Mouse (Mus musculus) heart, adult 18-20 months (tissue): ENCODE results near the gene Tbc1d10a. TPM values are rescaled to one million over a fixed set of nuclear protein-coding genes. Genes with fewer than 3 reads are reported as not detected.
A peak's percentile ranks its signal among the peaks of the same experiment; 100 is the strongest.
"Not testable (repeated sequence)": the region's sequence is repeated elsewhere in the genome, so short reads cannot be mapped to it uniquely, and the experiment has no call there.

ENCODE experiments used
- DNase-seq, 2 experiments: peaks; one replicate each; pipeline ENCODE4 v3.0.0; 2021 to 2022; ENCODE audit warnings: mixed read lengths in 1 of 2
- total RNA-seq, 2 experiments: library from RNA; stranded (reverse); gene quantifications; 2 replicates each; pipeline ENCODE4 v1.2.3; 2021

Gene Tbc1d10a
- total RNA-seq, 2 experiments from 2014 or later: 11.5 to 11.9 TPM

GRCm38 (mm10) chr11:4183511-4183910 lies 3.1 kb upstream of the Tbc1d10a start:
- DNase-seq: no peak

GRCm38 (mm10) chr11:4184251-4184952 lies 2.2 kb upstream of the Tbc1d10a start:
- no peak for DNase-seq

- not testable (repeated sequence) for DNase-seq
These were observed 1.1 kb upstream of the Tbc1d10a start for GRCm38 (mm10) chr11:4185480-4185879.

- peak in 1 of 2 experiments; percentile 44 for DNase-seq
These were observed 720 bp downstream of the Tbc1d10a start for GRCm38 (mm10) chr11:4187318-4187700.

GRCm38 (mm10) chr11:4189182-4189581 lies 2.6 kb downstream of the Tbc1d10a start:
- peak; percentile 12 to 57 for DNase-seq

GRCm38 (mm10) chr11:4190677-4191076 lies 4.1 kb downstream of the Tbc1d10a start:
- peak; percentile 55 to 81 for DNase-seq

- no peak for DNase-seq
These were observed 6.2 kb downstream of the Tbc1d10a start for GRCm38 (mm10) chr11:4192757-4193156.

GRCm38 (mm10) chr11:4193420-4193819 lies 6.8 kb downstream of the Tbc1d10a start:
- DNase-seq: no peak

- peak in 1 of 2 experiments; percentile 66 for DNase-seq
These were observed 9.0 kb downstream of the Tbc1d10a start for GRCm38 (mm10) chr11:4195597-4196031.

- DNase-seq: no peak
These were observed 10.0 kb downstream of the Tbc1d10a start for GRCm38 (mm10) chr11:4196636-4197035.

- peak in 1 of 2 experiments; percentile 57 for DNase-seq
These were observed 11.1 kb downstream of the Tbc1d10a start for GRCm38 (mm10) chr11:4197691-4198090.

GRCm38 (mm10) chr11:4201981-4202700 lies 15.6 kb downstream of the Tbc1d10a start:
- DNase-seq: peak in 1 of 2 experiments; percentile 22

- DNase-seq: no peak
These were observed 16.6 kb downstream of the Tbc1d10a start for GRCm38 (mm10) chr11:4202995-4203704.

GRCm38 (mm10) chr11:4203705-4204074 lies 17.1 kb downstream of the Tbc1d10a start:
- DNase-seq: peak; percentile 87 to 95

- no peak for DNase-seq
These were observed 18.6 kb downstream of the Tbc1d10a start for GRCm38 (mm10) chr11:4205097-4205655.

- no peak for DNase-seq
These were observed 19.4 kb downstream of the Tbc1d10a start for GRCm38 (mm10) chr11:4205951-4206350.

GRCm38 (mm10) chr11:4206563-4206962 lies 20.0 kb downstream of the Tbc1d10a start:
- DNase-seq: no peak

GRCm38 (mm10) chr11:4207655-4208054 lies 21.1 kb downstream of the Tbc1d10a start:
- DNase-seq: no peak

GRCm38 (mm10) chr11:4209556-4209955 lies 23.0 kb downstream of the Tbc1d10a start:
- DNase-seq: no peak

- no peak for DNase-seq
These were observed 24.2 kb downstream of the Tbc1d10a start for GRCm38 (mm10) chr11:4210786-4211185.

GRCm38 (mm10) chr11:4213107-4213506 lies 26.5 kb downstream of the Tbc1d10a start:
- no peak for DNase-seq

- DNase-seq: no peak
These were observed 28.0 kb downstream of the Tbc1d10a start for GRCm38 (mm10) chr11:4214572-4214971.

GRCm38 (mm10) chr11:4215061-4215460 lies 28.5 kb downstream of the Tbc1d10a start:
- no peak for DNase-seq
